Mouse (Mus musculus) T-helper 2 cell (primary cell): ENCODE data around the gene Tmem102.

Source experiments
- in situ Hi-C: fragments of 300-600 bp; cut with MboI, MseI; formaldehyde crosslinking; loops from one replicate; pipeline ENCODE4 v1.15.1; 2025; ENCODE audit warnings: high pct_unique_total_duplicates

The Tmem102 gene

DNA sequence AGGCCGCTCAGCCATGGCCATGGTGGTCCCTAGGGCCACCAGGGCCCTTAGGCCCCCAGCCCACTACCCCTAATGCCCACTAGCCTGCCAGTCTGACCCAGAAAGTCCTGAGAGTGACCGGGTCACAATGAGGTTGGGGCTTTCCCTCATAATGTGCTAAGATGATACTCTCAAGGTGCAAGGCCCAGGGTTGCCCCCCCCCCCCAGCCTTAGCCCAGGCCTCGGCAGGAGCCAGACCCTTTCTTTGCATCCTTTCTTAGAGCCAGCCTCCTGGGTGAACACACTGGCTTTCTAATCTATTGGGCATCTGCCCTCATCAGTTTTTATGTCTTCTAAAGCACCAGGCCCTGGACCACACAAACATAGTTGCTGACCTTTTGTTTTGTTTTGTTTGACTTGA is 16.7 kb upstream of the Tmem102 start, which contains the start of gene Spem1:
Spem1 (minus strand) TSS at position 101 of the 400 bp plus-strand sequence.
- in situ Hi-C loops: no loop called here

- in situ Hi-C loops: no loop called here
These were observed 13.4 kb upstream of the Tmem102 start for GRCm38 (mm10) chr11:69818871-69819270.

GRCm38 (mm10) chr11:69818365-69818764 is 12.9 kb upstream of the Tmem102 start, which contains the start of gene Spem2:
TSS of gene Spem2 (minus strand) at chr11:69818465.
- in situ Hi-C loops: no loop called here

GRCm38 (mm10) chr11:69816520-69816919 is 11.1 kb upstream of the Tmem102 start:
- in situ Hi-C loops: no loop called here

GRCm38 (mm10) chr11:69815155-69815554 is 9.7 kb upstream of the Tmem102 start, which contains the start of gene Gm39566:
TSS of gene Gm39566 (minus strand) at chr11:69815298.
- in situ Hi-C loops: no loop called here

DNA sequence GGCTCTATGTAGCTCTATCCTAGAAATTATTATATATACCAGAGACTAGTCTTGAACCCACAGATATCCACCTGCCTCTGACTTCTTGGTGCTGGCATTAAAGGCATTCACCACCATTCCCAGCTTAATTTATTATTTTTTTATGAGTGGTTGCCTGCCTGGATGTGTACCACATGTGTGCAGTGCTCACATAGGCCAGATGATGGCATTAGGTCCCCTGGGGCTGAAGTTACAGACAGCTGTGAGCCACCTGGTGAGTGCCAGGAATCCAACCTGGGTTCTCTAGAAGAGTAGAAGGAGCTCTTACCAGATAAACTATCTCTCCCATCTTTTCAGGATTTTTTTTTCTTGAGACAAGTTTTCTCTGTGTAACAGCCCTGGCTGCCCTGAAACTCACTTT is 4.9 kb upstream of the Tmem102 start:
- in situ Hi-C loops: no loop called here

- in situ Hi-C loops: no loop called here
These were observed 2.2 kb upstream of the Tmem102 start for GRCm38 (mm10) chr11:69807641-69808040.

DNA sequence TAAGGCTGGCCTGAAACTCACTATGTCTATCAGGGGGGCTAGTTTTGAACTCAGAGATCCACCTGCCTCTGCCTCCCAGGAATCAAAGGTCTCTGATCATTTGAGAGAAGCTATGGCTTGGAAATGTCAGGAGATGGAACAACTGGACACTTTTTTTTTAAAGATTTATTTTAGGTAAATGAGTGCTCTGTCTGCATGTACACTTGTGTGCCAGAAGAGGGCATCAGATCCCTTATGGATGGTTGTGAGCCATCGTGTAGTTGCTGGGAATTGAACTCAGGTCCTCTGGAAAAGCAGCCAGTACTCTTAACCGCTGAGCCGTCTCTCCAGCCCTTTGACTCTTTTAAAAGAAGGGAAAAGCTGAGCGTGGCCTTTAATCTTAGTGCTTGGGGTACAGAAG is 954 bp upstream of the Tmem102 start:
- in situ Hi-C loops: no loop called here

DNA sequence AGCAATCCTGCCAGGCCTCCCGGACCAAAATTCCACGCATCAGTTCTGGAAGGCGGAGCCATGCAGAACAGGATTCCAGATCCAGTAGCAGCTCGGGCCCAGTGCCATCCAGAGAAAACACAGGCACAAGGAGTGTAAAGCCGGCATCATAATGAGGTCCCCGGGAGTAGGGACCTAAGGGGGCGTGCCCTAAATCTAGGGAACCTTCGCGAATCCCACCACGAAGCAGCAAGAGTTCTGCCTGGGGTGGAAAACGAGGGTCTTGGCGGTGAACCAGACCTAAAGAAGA is 828 bp downstream of the Tmem102 start:
- in situ Hi-C loops: loop anchor here (5.0 kb wide), 1 partner anchor 73 kb away; the partner anchor contains the start of gene Tmem95

DNA sequence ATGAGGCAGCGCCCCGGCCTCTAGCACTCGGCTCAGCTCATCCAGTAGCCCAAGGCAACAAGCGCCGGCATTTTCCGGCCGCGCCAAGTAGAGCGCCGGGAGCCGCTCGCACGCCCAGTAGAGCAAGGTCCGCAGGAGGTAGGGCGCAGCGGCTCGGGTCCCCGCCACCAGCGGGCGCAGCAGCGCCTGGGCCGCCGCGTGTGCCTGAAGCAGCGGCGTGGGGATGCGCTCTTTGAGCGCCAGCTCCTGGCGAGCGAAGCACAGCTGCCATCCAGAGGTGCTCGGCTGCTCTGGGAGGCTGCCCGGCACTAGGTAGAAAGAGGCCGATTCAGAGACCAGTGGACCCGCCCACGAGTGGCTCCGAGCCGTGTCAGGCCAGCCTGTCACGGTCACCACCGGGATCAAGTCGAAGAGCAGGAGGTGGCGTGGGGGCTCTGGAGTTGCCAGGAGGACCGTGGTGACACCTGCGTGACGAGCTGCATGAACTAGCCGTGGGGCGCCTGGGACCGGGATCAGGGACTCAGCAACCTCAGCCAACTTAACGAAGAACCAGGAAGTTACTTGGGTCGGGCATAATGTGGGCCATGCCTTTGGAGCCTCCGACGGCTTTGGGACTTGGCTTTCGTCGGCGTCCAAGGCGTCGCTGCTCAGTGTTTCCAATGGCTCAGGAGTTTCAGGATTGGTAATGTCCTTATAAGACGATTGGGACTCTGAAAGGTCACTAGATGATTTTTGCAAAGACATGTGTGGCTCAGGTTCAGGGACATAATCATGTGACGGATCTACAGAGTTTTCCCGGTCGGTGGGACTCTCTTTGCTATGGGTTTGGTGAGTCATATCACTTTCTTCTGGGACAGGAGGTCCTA is 1.4 kb downstream of the Tmem102 start:
- in situ Hi-C loops: loop anchor here (5.0 kb wide), 1 partner anchor 73 kb away; the partner anchor contains the start of gene Tmem95

DNA sequence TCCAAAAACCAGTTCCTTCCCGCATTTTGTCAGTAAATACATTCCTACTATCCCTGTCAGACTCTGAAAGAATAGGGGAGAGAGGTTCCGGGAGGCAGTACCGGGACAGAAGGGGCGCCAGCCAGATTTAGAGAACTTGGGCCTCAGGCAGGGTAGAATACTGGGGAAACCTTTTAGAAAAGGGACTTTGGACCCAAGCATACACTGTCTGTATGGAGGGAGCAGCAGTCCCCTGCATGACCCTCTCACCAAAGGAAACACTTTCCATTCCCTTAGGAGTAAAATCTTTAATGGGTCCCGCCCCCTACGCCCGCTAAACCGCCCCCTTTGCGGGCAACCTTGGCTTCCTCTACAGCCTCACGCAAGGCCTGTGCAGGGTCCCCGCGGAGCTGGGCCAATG is 2.1 kb downstream of the Tmem102 start:
- in situ Hi-C loops: loop anchor here (5.0 kb wide), 1 partner anchor 74 kb away; the partner anchor contains the start of gene Tmem95

DNA sequence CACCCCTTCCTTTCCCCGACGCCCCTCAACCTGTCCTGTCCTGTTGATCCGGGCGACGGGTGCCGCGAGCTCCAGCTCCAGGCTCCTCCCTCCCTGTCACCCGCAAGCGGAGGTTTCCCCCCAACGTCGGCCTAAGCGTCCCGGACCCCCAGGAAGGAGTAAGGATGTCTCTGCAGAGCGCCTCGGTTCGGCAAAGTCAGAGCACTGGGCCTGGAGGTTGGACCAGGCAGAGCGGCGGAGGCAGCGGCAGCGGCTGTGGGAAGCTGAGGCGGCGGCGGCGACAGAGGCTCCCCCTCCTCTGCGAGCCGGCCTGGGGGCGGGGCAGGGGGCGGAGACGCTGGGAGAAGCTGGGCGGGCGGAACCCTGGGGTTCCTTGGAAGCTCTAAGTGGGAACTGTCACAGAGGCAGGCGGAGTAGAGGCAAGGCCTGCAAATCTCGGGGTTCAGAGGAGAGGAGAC is 2.7 kb downstream of the Tmem102 start:
- in situ Hi-C loops: loop anchor here (5.0 kb wide), 1 partner anchor 75 kb away; the partner anchor contains the start of gene Tmem95

GRCm38 (mm10) chr11:69801379-69801977 is 3.9 kb downstream of the Tmem102 start, which contains the start of gene Fgf11:
TSS of gene Fgf11 (minus strand) at chr11:69801857.
- in situ Hi-C loops: loop anchor here (5.0 kb wide), 1 partner anchor 76 kb away; the partner anchor contains the start of gene Tmem95

GRCm38 (mm10) chr11:69800392-69801197 is 4.8 kb downstream of the Tmem102 start:
- in situ Hi-C loops: loop anchor here (5.0 kb wide), 1 partner anchor 77 kb away; the partner anchor contains the start of gene Tmem95

DNA sequence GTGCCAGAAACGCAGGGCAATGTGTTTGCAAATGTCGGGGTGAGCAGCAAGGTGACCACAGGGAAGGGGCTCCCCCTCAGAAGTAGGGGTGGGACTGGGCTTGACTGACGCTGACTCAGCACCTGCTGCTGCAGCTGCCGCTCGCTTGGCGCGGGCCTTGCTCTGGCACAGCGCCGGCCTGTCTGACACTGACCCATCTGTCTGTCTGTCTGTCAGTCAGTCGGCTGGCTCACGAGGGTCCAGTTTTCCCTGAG is 5.4 kb downstream of the Tmem102 start:
- in situ Hi-C loops: loop anchor here (5.0 kb wide), 1 partner anchor 77 kb away; the partner anchor contains the start of gene Tmem95

DNA sequence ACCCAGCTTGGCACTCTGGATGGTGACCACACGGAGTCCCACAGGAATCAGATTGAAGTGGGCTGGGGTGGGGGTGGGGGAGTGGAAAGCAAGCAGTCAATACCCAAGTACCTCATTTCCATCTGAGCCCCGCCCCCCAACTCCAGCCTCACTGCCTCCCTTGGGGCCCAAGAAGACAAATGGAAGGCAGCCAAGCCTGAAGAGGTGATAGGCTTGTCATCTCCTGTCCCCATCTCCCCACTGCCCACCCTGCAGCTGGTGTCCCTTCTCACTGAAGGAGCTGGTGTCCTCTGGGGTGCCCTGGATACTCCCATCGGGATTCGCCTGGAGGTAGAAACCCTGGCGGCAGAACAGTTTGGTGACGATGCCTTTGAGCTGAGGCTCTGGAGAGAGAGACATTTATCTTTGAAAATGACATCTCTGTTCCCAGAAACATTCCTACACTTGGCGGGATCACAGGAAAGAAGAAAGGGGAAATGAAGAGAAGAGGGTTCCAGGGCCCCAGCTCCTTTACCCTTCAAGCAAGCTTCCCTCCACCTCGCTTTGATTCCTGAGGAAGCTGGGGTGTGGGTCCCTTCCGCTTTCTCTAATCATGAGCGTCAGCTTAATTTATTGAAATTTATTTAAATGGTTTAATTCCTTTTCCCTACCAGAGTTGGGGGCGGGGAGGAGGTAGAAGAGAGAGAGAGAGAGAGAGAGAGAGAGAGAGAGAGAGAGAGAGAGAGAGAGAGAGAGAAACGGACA is 5.9 kb downstream of the Tmem102 start:
- in situ Hi-C loops: loop anchor here (5.0 kb wide), 2 partner anchors 38 to 78 kb away; partner anchors contain the start of genes Nlgn2, Tmem256 and Tmem95

DNA sequence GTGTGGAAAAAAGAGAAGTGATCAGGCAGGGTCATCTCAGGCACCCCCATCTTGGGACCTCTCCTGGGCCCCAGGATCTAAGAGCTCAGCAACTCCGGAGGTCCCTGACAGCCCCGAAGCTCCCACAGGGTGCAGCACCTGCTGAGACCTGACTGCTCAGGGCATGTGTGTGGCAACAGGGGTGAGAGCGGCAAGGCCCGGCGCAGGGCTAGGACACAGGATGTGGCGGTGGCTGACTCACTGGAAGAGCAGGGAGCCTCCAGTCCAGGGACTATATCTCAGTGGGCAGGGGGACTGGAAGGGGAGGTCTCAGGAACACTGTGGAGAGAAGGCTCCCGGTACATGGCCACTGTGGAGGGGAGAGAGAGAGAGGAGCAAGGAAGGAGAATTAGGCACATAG is 7.5 kb downstream of the Tmem102 start:
- in situ Hi-C loops: loop anchor here (5.0 kb wide), 1 partner anchor 39 kb away; the partner anchor contains the start of genes Nlgn2 and Tmem256

GRCm38 (mm10) chr11:69795983-69796435 is 9.4 kb downstream of the Tmem102 start:
- in situ Hi-C loops: loop anchor here (5.0 kb wide), 1 partner anchor 41 kb away; the partner anchor contains the start of genes Nlgn2 and Tmem256

GRCm38 (mm10) chr11:69795168-69795982 is 10.0 kb downstream of the Tmem102 start, which contains the start of gene Chrnb1:
TSS of gene Chrnb1 (minus strand) at chr11:69795943.
- in situ Hi-C loops: loop anchor here (5.0 kb wide), 1 partner anchor 42 kb away; the partner anchor contains the start of genes Nlgn2 and Tmem256
